Mouse (Mus musculus) testis, adult 2 months (tissue): ENCODE results near the gene Tmem14a.

ENCODE experiments used
- CTCF ChIP-seq: fragments of 200-500 bp; IDR thresholded peaks from 2 replicates; pipeline ENCODE4 v1.5.1; 2012; ENCODE audit warnings: low read depth, mild to moderate bottlenecking, inconsistent platforms, low read length, moderate library complexity; ENCODE audit not compliant: control insufficient read depth, insufficient read depth, insufficient replicate concordance
- POLR2A ChIP-seq: fragments of 200-500 bp; IDR thresholded peaks from 2 replicates; pipeline ENCODE4 v1.6.1; 2012; ENCODE audit warnings: low read depth, mild to moderate bottlenecking, inconsistent platforms, low read length, moderate library complexity; ENCODE audit not compliant: control insufficient read depth

DNA sequence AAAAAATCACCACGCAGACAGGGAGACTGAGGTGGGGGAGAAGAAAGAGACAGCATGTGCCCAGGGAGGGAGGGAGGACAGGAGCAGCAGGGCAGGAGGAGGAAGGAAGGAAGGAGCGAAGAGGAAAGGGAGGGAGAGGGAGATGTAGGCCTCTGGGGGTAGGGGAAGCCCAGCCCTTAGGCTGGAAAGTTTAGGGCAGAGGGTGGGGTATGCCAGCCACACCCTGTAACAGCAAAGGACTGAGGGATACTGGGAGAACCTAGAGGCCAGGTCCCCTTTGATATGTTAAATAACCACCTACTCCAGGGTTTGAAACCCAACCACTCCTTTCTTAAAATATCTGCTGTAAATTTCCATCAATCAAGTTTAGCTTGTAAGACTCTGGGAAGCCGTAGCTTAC, 38.0 kb downstream of the Tmem14a start:
- TF ChIP-seq POLR2A (no peak), CTCF (no peak)
